Mouse (Mus musculus) embryonic fibroblast, embryonic 13.5 days (primary cell): Measurements from ENCODE around the gene Acta1.

ENCODE experiments used
- CTCF ChIP-seq: IDR thresholded peaks from 2 replicates; pipeline ENCODE4 v1.5.1; 2011; ENCODE audit warnings: mild to moderate bottlenecking, control low read depth, low read length, moderate library complexity, borderline replicate concordance; ENCODE audit not compliant: insufficient read depth
- POLR2A ChIP-seq: IDR thresholded peaks from 2 replicates; pipeline ENCODE4 v1.6.1; 2011; ENCODE audit warnings: low read depth, mild to moderate bottlenecking, control low read depth, low read length, moderate library complexity

DNA sequence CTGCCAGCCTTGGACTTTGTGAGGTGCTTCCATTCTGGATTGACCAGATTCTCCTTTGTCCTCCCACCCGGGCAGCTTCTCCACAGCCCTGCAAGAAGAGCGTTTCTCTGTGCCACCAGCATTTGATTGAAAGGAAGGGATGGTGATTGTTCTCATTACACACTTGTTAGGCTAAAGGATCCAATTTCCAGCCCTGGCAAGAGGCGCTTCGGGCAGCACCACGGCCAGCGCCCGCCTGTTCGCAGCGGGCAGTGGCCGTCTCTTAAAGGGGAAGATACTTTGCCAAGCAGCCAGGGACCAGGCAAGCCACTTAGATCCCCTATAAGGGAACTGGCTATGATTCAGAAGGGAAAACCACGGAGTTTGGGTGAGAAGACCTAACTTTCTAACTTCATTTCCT is 3.3 kb downstream of the Acta1 start:
- no peak for TF ChIP-seq POLR2A
- no peak for TF ChIP-seq CTCF
